Mouse (Mus musculus) forebrain, embryonic 16.5 days (tissue): ENCODE results near the gene Scn7a. TPM values are rescaled to one million over a fixed set of nuclear protein-coding genes. Genes with fewer than 3 reads are reported as not detected.

Experiments
- ATAC-seq: fragments of 200-750 bp; cut with Nextera tagmentation; 2 replicates; pipeline ENCODE4 v1.8.0; 2017; ENCODE audit warnings: mild to moderate bottlenecking, moderate library complexity
- H3K27ac ChIP-seq: fragments of 300-500 bp; sonication (generic); 2 replicates; pipeline ENCODE4 v1.5.1; 2014; ENCODE audit warnings: low read length, control low read depth
- H3K27me3 ChIP-seq: fragments of 300-500 bp; sonication (generic); replicated peaks from 2 replicates; pipeline ENCODE4 v1.6.1; 2014; ENCODE audit warnings: low read length; ENCODE audit not compliant: control insufficient read depth, insufficient read depth
- H3K36me3 ChIP-seq: fragments of 300-500 bp; sonication (generic); 2 replicates; pipeline ENCODE4 v1.6.1; 2014; ENCODE audit not compliant: control insufficient read depth, insufficient read depth
- H3K4me1 ChIP-seq: fragments of 300-500 bp; sonication (generic); replicated peaks from 2 replicates; pipeline ENCODE4 v1.6.1; 2014; ENCODE audit warnings: low read length; ENCODE audit not compliant: control insufficient read depth, insufficient read depth
- H3K4me2 ChIP-seq: fragments of 300-500 bp; sonication (generic); 2 replicates; pipeline ENCODE4 v1.6.1; 2014; ENCODE audit warnings: mild to moderate bottlenecking, low read length, control low read depth
- H3K4me3 ChIP-seq: fragments of 300-500 bp; sonication (generic); replicated peaks from 2 replicates; pipeline ENCODE4 v1.5.1; 2014; ENCODE audit warnings: mild to moderate bottlenecking, low read length, control low read depth
- H3K9ac ChIP-seq: fragments of 300-500 bp; sonication (generic); replicated peaks from 2 replicates; pipeline ENCODE4 v1.6.1; 2014; ENCODE audit warnings: low read depth, low read length, control low read depth
- H3K9me3 ChIP-seq: fragments of 300-500 bp; sonication (generic); 2 replicates; pipeline ENCODE4 v1.6.1; 2016; ENCODE audit warnings: low read length; ENCODE audit not compliant: control insufficient read depth
- WGBS: fragments of 180-500 bp; shearing (Covaris S2); extraction: QIAGEN DNeasy Blood & Tissue Kit; methylation state at CpG from one replicate; pipeline ENCODE4 v1.1.7; 2014; 5-methylcytosine and 5-hydroxymethylcytosine counted together
- polyA plus RNA-seq: library from polyadenylated mRNA; unstranded; fragments of >200 nt; fragmentation: Nextera tagmentation; extraction: Ambion mirVana; gene quantifications from 2 replicates; pipeline ENCODE4 v1.2.1, GENCODE M21; 2015

Gene Scn7a
- polyA plus RNA-seq, 1 experiment from 2014 or later, result not detected

- no peaks in the 10 kb centered on the region for H3K9me3 ChIP-seq
- H3K4me1 ChIP-seq, result no peaks in the 10 kb centered on the region
- H3K27me3 ChIP-seq, result no peaks in the 10 kb centered on the region
- no peak overlapping the region for H3K4me2 ChIP-seq
- ATAC-seq, result no peak
- no peaks in the 10 kb centered on the region for H3K36me3 ChIP-seq
- H3K4me3 ChIP-seq, result no peak overlapping the region
- H3K27ac ChIP-seq, result no peak overlapping the region
- H3K9ac ChIP-seq, result no peak overlapping the region
Observed at GRCm38 (mm10) chr2:66762905-66763304, 21.8 kb downstream of the Scn7a start.

GRCm38 (mm10) chr2:66728002-66728401 lies 56.7 kb downstream of the Scn7a start:
- ATAC-seq, result no peak
- H3K4me2 ChIP-seq, result no peak overlapping the region
- H3K27me3 ChIP-seq, result no peaks in the 10 kb centered on the region
- H3K27ac ChIP-seq, result no peak overlapping the region
- no peaks in the 10 kb centered on the region for H3K4me1 ChIP-seq
- WGBS, result 94% methylated on average over 3 of the region's 3 CpGs
- H3K36me3 ChIP-seq, result no peaks in the 10 kb centered on the region
- H3K4me3 ChIP-seq, result no peak overlapping the region
- no peak overlapping the region for H3K9ac ChIP-seq
- H3K9me3 ChIP-seq, result no peaks in the 10 kb centered on the region

- H3K27ac ChIP-seq, result no peak overlapping the region
- H3K4me2 ChIP-seq, result no peak overlapping the region
- ATAC-seq, result no peak
Observed at GRCm38 (mm10) chr2:66727585-66727974, 57.1 kb downstream of the Scn7a start.

GRCm38 (mm10) chr2:66726878-66727584 lies 57.7 kb downstream of the Scn7a start:
- Histone ChIP-seq H3K27me3 (no peaks in the 10 kb centered on the region), H3K27ac (no peak overlapping the region), H3K36me3 (no peaks in the 10 kb centered on the region), H3K4me1 (no peaks in the 10 kb centered on the region), H3K9me3 (no peaks in the 10 kb centered on the region), H3K9ac (no peak overlapping the region), H3K4me2 (no peak overlapping the region), H3K4me3 (no peak overlapping the region)
- no peak for ATAC-seq
- 55% methylated on average over 2 of the region's 2 CpGs for WGBS

More at GRCm38 (mm10) chr2:66727585-66727974, 57.1 kb downstream of the Scn7a start:
- H3K27me3 ChIP-seq, result no peaks in the 10 kb centered on the region
- no peak overlapping the region for H3K9ac ChIP-seq
- H3K4me1 ChIP-seq, result no peaks in the 10 kb centered on the region
- H3K4me3 ChIP-seq, result no peak overlapping the region
- H3K9me3 ChIP-seq, result no peaks in the 10 kb centered on the region
- H3K36me3 ChIP-seq, result no peaks in the 10 kb centered on the region

GRCm38 (mm10) chr2:66712071-66712470 lies 72.6 kb downstream of the Scn7a start:
- no peaks in the 10 kb centered on the region for H3K36me3 ChIP-seq
- no peak overlapping the region for H3K9ac ChIP-seq
- 38% methylated on average over 2 of the region's 2 CpGs for WGBS
- no peak overlapping the region for H3K27ac ChIP-seq
- no peaks in the 10 kb centered on the region for H3K9me3 ChIP-seq
- H3K4me2 ChIP-seq, result no peak overlapping the region
- H3K4me1 ChIP-seq, result no peaks in the 10 kb centered on the region
- no peak overlapping the region for H3K4me3 ChIP-seq
- no peak for ATAC-seq
- no peaks in the 10 kb centered on the region for H3K27me3 ChIP-seq

GRCm38 (mm10) chr2:66692300-66692699 lies 92.4 kb downstream of the Scn7a start:
- H3K27ac ChIP-seq, result no peak overlapping the region
- no peak overlapping the region for H3K4me3 ChIP-seq
- 91% methylated on average over 2 of the region's 2 CpGs for WGBS
- H3K36me3 ChIP-seq, result no peaks in the 10 kb centered on the region
- H3K9ac ChIP-seq, result no peak overlapping the region
- H3K9me3 ChIP-seq, result no peaks in the 10 kb centered on the region
- H3K4me2 ChIP-seq, result no peak overlapping the region
- H3K4me1 ChIP-seq, result no peaks in the 10 kb centered on the region
- ATAC-seq, result no peak
- no peaks in the 10 kb centered on the region for H3K27me3 ChIP-seq

GRCm38 (mm10) chr2:66661988-66662387 lies 122.7 kb downstream of the Scn7a start:
- H3K27me3 ChIP-seq, result no peaks in the 10 kb centered on the region
- H3K4me2 ChIP-seq, result no peak overlapping the region
- 68% methylated on average over 1 of the region's 1 CpGs for WGBS
- no peak for ATAC-seq
- H3K4me3 ChIP-seq, result no peak overlapping the region
- no peaks in the 10 kb centered on the region for H3K4me1 ChIP-seq
- no peaks in the 10 kb centered on the region for H3K36me3 ChIP-seq
- no peaks in the 10 kb centered on the region for H3K9me3 ChIP-seq
- no peak overlapping the region for H3K27ac ChIP-seq
- no peak overlapping the region for H3K9ac ChIP-seq

- Histone ChIP-seq H3K27ac (no peak overlapping the region), H3K27me3 (no peaks in the 10 kb centered on the region), H3K9me3 (no peaks in the 10 kb centered on the region), H3K4me1 (no peaks in the 10 kb centered on the region), H3K36me3 (no peaks in the 10 kb centered on the region), H3K4me3 (no peak overlapping the region), H3K9ac (no peak overlapping the region), H3K4me2 (no peak overlapping the region)
- WGBS, result 95% methylated on average over 3 of the region's 3 CpGs
- no peak for ATAC-seq
Observed at GRCm38 (mm10) chr2:66656430-66656829, 128.3 kb downstream of the Scn7a start.

GRCm38 (mm10) chr2:66655431-66655830 lies 129.3 kb downstream of the Scn7a start:
- H3K4me3 ChIP-seq, result no peak overlapping the region
- H3K9ac ChIP-seq, result no peak overlapping the region
- H3K36me3 ChIP-seq, result no peaks in the 10 kb centered on the region
- no peaks in the 10 kb centered on the region for H3K4me1 ChIP-seq
- no peak overlapping the region for H3K27ac ChIP-seq
- no peaks in the 10 kb centered on the region for H3K27me3 ChIP-seq
- WGBS, result 48% methylated on average over 2 of the region's 2 CpGs
- H3K9me3 ChIP-seq, result no peaks in the 10 kb centered on the region
- ATAC-seq, result no peak
- H3K4me2 ChIP-seq, result no peak overlapping the region

- Histone ChIP-seq H3K36me3 (no peaks in the 10 kb centered on the region), H3K9ac (no peak overlapping the region), H3K4me1 (no peaks in the 10 kb centered on the region), H3K4me2 (no peak overlapping the region), H3K9me3 (no peaks in the 10 kb centered on the region), H3K4me3 (no peak overlapping the region), H3K27me3 (no peaks in the 10 kb centered on the region), H3K27ac (no peak overlapping the region)
- ATAC-seq, result peak; percentile 38; the same call in 1 of the 2 replicates
- 24% methylated on average over 5 of the region's 5 CpGs for WGBS
Observed at GRCm38 (mm10) chr2:66644384-66644783, 140.3 kb downstream of the Scn7a start.
